In genomic region chr4:150281018-150281761, GRCm38 (mm10) we compare ENCODE assay signal across 8 mouse cellular contexts. TPM values are rescaled to one million over a fixed set of nuclear protein-coding genes. Genes with fewer than 3 reads are reported as not detected.
A peak's percentile ranks its signal among the peaks of the same experiment; 100 is the strongest.
DNase-seq lines count a peak whose midpoint lies in the region; ATAC-seq and TF ChIP-seq lines count a peak whose summit lies in the region.

Gene Rere, plus strand, starts transcription at chr4:150281646.

- TF ChIP-seq EP300 in lung, postnatal 0 days (IDR thresholded peaks at IDR 0.05), result no peak

- DNase-seq in MEL-GATA-1-ER (ENCODE audit: extremely low read depth, low read depth), result peak; percentile 75
- DNase-seq in cerebellum, adult 8-10 months, result peak; percentile 99
- peak; percentile 97 for DNase-seq in hindbrain, embryonic 10.5 days (ENCODE audit: low spot score)
- DNase-seq in layer of hippocampus, adult 9-11 months, result peak; percentile 96
- DNase-seq in lung, postnatal 0 days (ENCODE audit: low spot score), result peak; percentile 96
- DNase-seq in ovary, postnatal 14 days (ENCODE audit: low spot score), result peak; percentile 100
- peak; percentile 99 for DNase-seq in thymus, postnatal 14 days

- peaks cover 32% of the 10 kb centered on the region for H3K4me1 ChIP-seq in hindbrain, embryonic 10.5 days (replicated peaks)
- H3K4me1 ChIP-seq in lung, postnatal 0 days (ENCODE audit: insufficient read depth, low read depth, low read length), result peaks cover 9% of the 10 kb centered on the region; the same call in 1 of the 2 replicates

- H3K9ac ChIP-seq in lung, postnatal 0 days (replicated peaks; ENCODE audit: low read depth), result peak within 1 kb of the TSS; percentile 93

- TF ChIP-seq CTCF in lung, postnatal 0 days (IDR thresholded peaks at IDR 0.05), result peak; percentile 42; the same call in 1 of the 2 replicates

- H3K27ac ChIP-seq in hindbrain, embryonic 10.5 days, result peak within 1 kb of the TSS; percentile 99
- H3K27ac ChIP-seq in lung, postnatal 0 days (ENCODE audit: low read length), result peak within 1 kb of the TSS; percentile 97

- under 1% methylated on average over 60 of the region's 60 CpGs for WGBS in hindbrain, embryonic 10.5 days
- WGBS in lung, postnatal 0 days, result under 1% methylated on average over 51 of the region's 60 CpGs

- peak within 1 kb of the TSS; percentile 73 for H3K4me2 ChIP-seq in lung, postnatal 0 days (replicated peaks; ENCODE audit: low read depth, low read length)

- peak within 1 kb of the TSS; percentile 100 for H3K4me3 ChIP-seq in hindbrain, embryonic 10.5 days
- H3K4me3 ChIP-seq in lung, postnatal 0 days (ENCODE audit: low read depth, low read length), result peak within 1 kb of the TSS; percentile 93

- no peaks in the 10 kb centered on the region for H3K36me3 ChIP-seq in hindbrain, embryonic 10.5 days
- H3K36me3 ChIP-seq in lung, postnatal 0 days (ENCODE audit: insufficient read depth, low read length), result no peaks in the 10 kb centered on the region

- H3K9me3 ChIP-seq in hindbrain, embryonic 10.5 days, result no peaks in the 10 kb centered on the region
- no peaks in the 10 kb centered on the region for H3K9me3 ChIP-seq in lung, postnatal 0 days (ENCODE audit: low read length)

- ATAC-seq in frontal cortex, adult (ENCODE audit: low TSS enrichment), result peak; percentile 96
- peak; percentile 100 for ATAC-seq in lung, postnatal 0 days

- H3K27me3 ChIP-seq in hindbrain, embryonic 10.5 days (ENCODE audit: insufficient read depth, poor library complexity, severe bottlenecking), result no peaks in the 10 kb centered on the region
- H3K27me3 ChIP-seq in lung, postnatal 0 days (replicated peaks; ENCODE audit: insufficient read depth, low read length), result no peaks in the 10 kb centered on the region

RNA-seq across cellular contexts. Expression of gene Rere, which starts in this region (rescaled TPM):
- 29.4 and 40.4 TPM in 2 replicates for polyA plus RNA-seq in hindbrain, embryonic 10.5 days (2016; fragmentation: Nextera tagmentation; extraction: Ambion mirVana)
- polyA plus RNA-seq in lung, postnatal 0 days (2015; fragmentation: Nextera tagmentation; extraction: Ambion mirVana), result 15.7 and 16.0 TPM in 2 replicates

Comparison
In these comparisons a context has a peak if more than half of its experiments do, and no peak if none do; other contexts are left out.
1. Peak in every context shown above with its lines: DNase-seq, ATAC-seq, H3K4me3 ChIP-seq and H3K27ac ChIP-seq.